Mouse (Mus musculus) liver, embryonic 14.5 days (tissue): ENCODE data around the gene Dennd4a.

ENCODE experiments used
- CTCF ChIP-seq: IDR thresholded peaks from 2 replicates; pipeline ENCODE4 v1.5.1; 2016; ENCODE audit warnings: antibody characterized with exemption, low read depth, control low read depth
- EP300 ChIP-seq: IDR thresholded peaks from 2 replicates; pipeline ENCODE4 v1.6.1; 2016; ENCODE audit warnings: antibody characterized with exemption, low read depth

DNA sequence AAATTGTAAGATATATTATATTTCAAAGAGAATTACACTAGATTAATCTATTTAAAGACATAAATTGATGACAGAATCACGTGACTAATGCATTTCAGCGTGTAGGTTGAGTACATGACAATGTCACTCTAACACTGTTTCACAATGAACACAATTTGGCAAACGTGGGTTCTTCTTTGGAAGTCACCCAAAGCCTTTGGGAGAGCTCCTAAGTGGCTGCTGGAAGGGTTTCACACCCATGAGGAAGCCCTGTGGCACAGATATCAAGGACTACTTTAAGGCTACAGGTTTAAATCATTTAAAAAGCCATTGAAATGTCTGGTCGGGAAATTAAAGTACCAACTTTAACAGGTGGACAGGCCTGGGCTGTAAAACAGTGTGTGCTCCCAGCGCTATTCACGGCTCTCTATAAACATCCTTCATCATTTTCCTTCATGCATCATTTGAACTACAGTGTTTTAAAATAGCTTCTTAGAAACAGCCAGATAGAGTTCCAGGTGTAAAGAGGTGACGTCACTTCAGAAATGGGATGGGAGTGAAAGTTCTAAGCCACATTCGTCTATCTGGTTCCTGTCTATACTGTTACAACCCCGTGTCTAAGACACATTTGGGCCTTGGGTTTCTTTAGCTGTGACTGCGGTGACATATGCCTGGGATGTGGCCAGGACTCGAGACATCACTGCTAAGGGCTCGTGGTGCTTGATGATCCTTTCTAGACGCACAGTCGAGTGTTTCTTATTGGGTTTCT lies 3.9 kb upstream of the Dennd4a start:
- no peak for TF ChIP-seq CTCF
- no peak for TF ChIP-seq EP300
